Mouse (Mus musculus) midbrain, postnatal 0 days (tissue): ENCODE measurements at regions not wholly inside any gene's neighbourhood (a gene's known extent, or its start where the extent isn't known, plus 50 kb on each side); places are given as distances from the start of the nearest gene placed in this dataset.

Source experiments
- ATAC-seq: fragments of 200-750 bp; cut with Nextera tagmentation; 2 replicates; pipeline ENCODE4 v1.8.0; 2017; ENCODE audit warnings: moderate number of reproducible peaks, mild to moderate bottlenecking, moderate TSS enrichment, moderate library complexity; ENCODE audit not compliant: low FRiP score
- DNase-seq: peaks from one replicate; pipeline ENCODE4 v3.0.0-alpha.2; 2015; ENCODE audit warnings: low spot score
- H3K27ac ChIP-seq: fragments of 300-500 bp; sonication (generic); 2 replicates; pipeline ENCODE4 v1.5.1; 2014; ENCODE audit warnings: low read depth, mild to moderate bottlenecking, low read length, mixed read lengths
- H3K27me3 ChIP-seq: fragments of 300-500 bp; sonication (generic); 2 replicates; pipeline ENCODE4 v1.6.1; 2014; ENCODE audit warnings: low read length, control low read depth, mixed read lengths; ENCODE audit not compliant: insufficient read depth
- H3K36me3 ChIP-seq: fragments of 300-500 bp; sonication (generic); 2 replicates; pipeline ENCODE4 v1.6.1; 2014; ENCODE audit warnings: low read length, control low read depth, mixed read lengths; ENCODE audit not compliant: insufficient read depth
- H3K4me1 ChIP-seq: fragments of 300-500 bp; sonication (generic); 2 replicates; pipeline ENCODE4 v1.6.1; 2014; ENCODE audit warnings: mild to moderate bottlenecking, control low read depth, antibody characterized with exemption, low read length, mixed read lengths; ENCODE audit not compliant: insufficient read depth
- H3K4me2 ChIP-seq: fragments of 300-500 bp; sonication (generic); 2 replicates; pipeline ENCODE4 v1.6.1; 2014; ENCODE audit warnings: low read depth, mild to moderate bottlenecking, low read length, mixed read lengths; ENCODE audit not compliant: poor library complexity, severe bottlenecking
- H3K4me3 ChIP-seq: fragments of 300-500 bp; sonication (generic); 2 replicates; pipeline ENCODE4 v1.5.1; 2014; ENCODE audit warnings: low read depth, mild to moderate bottlenecking, low read length, moderate library complexity
- H3K9ac ChIP-seq: fragments of 300-500 bp; sonication (generic); replicated peaks from 2 replicates; pipeline ENCODE4 v1.6.1; 2014; ENCODE audit warnings: mild to moderate bottlenecking, low read length, moderate library complexity, mixed read lengths; ENCODE audit not compliant: poor library complexity, severe bottlenecking
- H3K9me3 ChIP-seq: fragments of 300-500 bp; sonication (generic); 2 replicates; pipeline ENCODE4 v1.6.1; 2016; ENCODE audit warnings: low read length, control low read depth
- CTCF ChIP-seq: IDR thresholded peaks from 2 replicates; pipeline ENCODE4 v1.5.1; 2016; ENCODE audit warnings: antibody characterized with exemption, mild to moderate bottlenecking
- WGBS: fragments of 180-500 bp; shearing (Covaris S2); extraction: QIAGEN DNeasy Blood & Tissue Kit; methylation state at CpG from one replicate; pipeline ENCODE4 v1.1.7; 2014; 5-methylcytosine and 5-hydroxymethylcytosine counted together

DNA sequence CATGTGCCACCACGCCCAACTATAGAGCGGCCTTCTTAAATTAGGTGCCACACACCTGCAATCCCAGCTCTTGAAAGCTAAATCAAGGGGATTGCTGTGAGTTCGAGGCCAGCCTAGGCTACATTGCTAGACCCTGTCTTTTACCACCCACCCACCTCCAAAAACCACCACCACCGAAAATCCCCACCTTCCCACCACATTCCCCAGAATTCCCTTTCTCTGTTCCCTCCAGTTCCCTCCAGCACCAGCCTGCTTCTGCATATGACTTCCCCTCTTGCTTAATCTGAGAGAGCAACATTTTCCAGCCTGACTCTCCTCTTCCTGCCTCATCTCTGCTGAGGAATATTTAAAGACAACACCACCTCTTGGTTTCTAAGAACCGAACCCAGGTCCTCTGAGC is 58.5 kb upstream of the Agps start:
- H3K9me3 ChIP-seq: no peaks in the 10 kb centered on the region
- H3K27me3 ChIP-seq: no peaks in the 10 kb centered on the region
- no peaks in the 10 kb centered on the region for H3K36me3 ChIP-seq
- H3K4me3 ChIP-seq: no peak overlapping the region
- no peak overlapping the region for H3K4me2 ChIP-seq
- no peak overlapping the region for H3K27ac ChIP-seq
- no peak for DNase-seq
- TF ChIP-seq CTCF: no peak
- 88% methylated on average over 5 of the region's 5 CpGs for WGBS
- no peak for ATAC-seq
- no peaks in the 10 kb centered on the region for H3K4me1 ChIP-seq
- no peak overlapping the region for H3K9ac ChIP-seq

- H3K9ac ChIP-seq: no peak overlapping the region
- TF ChIP-seq CTCF: no peak
- no peak overlapping the region for H3K4me2 ChIP-seq
- DNase-seq (no peak), ATAC-seq (no peak)
- whole genome bisulfite sequencing: 59% methylated on average over 11 of the region's 11 CpGs
- H3K4me1 ChIP-seq: no peaks in the 10 kb centered on the region
- no peaks in the 10 kb centered on the region for H3K27me3 ChIP-seq
- H3K27ac ChIP-seq: no peak overlapping the region
- no peak overlapping the region for H3K4me3 ChIP-seq
- no peaks in the 10 kb centered on the region for H3K9me3 ChIP-seq
- H3K36me3 ChIP-seq: no peaks in the 10 kb centered on the region
Observed at GRCm38 (mm10) chr2:75772251-75772956, 59.6 kb upstream of the Agps start.

DNA sequence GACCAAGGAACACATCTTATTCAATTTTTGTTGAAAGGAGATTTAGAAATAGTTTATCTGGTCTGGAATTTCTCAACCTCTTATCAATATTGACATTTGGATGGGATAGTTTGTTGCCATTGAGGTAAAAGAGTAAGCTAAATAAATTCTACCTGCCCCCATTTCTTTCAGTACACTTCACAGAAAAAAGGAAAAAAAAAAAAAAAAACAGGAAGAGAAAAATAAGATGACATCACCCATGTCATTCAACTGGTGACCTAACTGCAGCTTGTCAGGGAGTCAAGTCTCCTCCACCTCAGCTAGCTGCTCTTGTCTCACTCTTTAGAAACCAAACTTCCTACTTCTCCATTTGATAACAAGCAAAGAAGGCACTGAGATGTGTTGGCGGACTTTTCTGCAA is 61.3 kb upstream of the Agps start:
- no peak for ATAC-seq
- H3K9ac ChIP-seq: no peak overlapping the region
- H3K27ac ChIP-seq: no peak overlapping the region
- no peaks in the 10 kb centered on the region for H3K27me3 ChIP-seq
- DNase-seq: no peak
- H3K36me3 ChIP-seq: no peaks in the 10 kb centered on the region
- no peaks in the 10 kb centered on the region for H3K9me3 ChIP-seq
- WGBS: 91% methylated on average over 1 of the region's 1 CpGs
- no peak overlapping the region for H3K4me3 ChIP-seq
- TF ChIP-seq CTCF: no peak
- no peak overlapping the region for H3K4me2 ChIP-seq
- no peaks in the 10 kb centered on the region for H3K4me1 ChIP-seq

DNA sequence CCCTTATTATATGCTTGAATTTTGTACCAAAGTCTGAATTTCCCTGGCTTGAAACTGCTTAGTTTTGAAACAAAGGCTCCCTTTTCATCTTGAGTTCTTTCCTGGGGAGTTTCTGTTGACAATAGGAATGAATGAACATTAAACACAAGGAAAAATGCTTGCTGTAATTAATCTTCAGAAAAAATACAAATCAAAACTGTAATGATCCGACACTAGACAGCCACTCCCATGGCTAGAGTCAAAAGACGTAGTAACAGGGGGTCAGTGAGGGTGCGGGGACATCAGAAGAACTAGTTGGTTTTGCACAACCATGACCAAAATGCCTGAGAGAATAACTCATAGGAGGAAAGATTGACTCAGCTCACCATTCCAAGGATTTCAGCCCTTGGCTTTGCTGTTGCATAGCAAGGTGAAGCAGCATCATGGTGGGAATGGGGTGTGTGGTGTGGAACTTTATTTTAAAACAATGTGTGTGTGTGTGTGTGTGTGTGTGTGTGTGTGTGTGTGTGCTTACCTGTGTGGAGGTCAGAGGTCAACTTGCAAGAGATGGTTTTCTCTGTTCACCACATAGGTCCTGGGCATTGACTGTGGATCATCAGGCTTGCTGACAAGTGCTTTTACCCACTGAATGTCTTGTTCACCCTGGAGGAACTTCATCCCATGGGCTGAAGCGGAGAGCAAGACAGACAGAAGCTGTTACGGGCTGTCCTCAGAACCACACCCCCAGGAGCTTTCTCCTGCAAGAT is 63.2 kb upstream of the Agps start:
- H3K27me3 ChIP-seq: no peaks in the 10 kb centered on the region
- no peak overlapping the region for H3K9ac ChIP-seq
- no peak overlapping the region for H3K27ac ChIP-seq
- 72% methylated on average over 5 of the region's 5 CpGs for WGBS
- no peaks in the 10 kb centered on the region for H3K4me1 ChIP-seq
- H3K4me3 ChIP-seq: no peak overlapping the region
- DNase-seq (no peak), ATAC-seq (no peak)
- TF ChIP-seq CTCF: no peak
- H3K36me3 ChIP-seq: no peaks in the 10 kb centered on the region
- no peaks in the 10 kb centered on the region for H3K9me3 ChIP-seq
- no peak overlapping the region for H3K4me2 ChIP-seq

DNA sequence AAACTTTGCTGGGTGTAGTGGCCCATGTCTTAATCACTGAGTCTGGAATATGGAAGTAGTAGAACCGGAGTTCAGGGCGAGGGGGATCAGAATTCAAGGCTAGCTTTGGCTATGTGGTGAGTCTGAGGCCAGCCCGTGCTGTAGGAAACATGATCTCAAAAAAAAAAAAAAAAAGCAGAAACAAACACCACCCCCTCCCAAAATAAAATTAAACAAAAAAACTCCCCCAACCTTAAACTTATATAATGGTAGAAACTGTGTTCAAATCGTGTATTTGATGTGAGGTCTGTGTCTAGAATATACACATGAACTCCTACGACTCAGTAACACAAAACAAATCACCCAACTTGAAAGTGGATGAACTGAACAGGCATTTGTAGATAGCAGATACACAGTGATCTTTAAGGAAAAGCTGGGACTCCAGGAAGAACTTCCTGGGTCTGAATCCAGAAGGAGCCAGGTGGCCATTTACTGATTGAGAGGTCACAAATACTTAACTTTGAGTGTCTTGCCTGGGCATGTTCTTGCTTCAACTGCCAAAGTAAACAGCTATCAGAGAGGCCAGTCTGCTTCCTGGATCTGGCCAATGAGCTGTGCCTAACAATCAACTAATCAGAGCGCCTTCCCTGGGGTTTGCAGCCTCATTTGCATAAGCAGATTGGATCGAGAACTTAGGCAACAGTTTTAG is 63.6 kb upstream of the Nfe2l2 start:
- Histone ChIP-seq H3K4me2 (no peak overlapping the region), H3K4me1 (no peaks in the 10 kb centered on the region), H3K27ac (no peak overlapping the region), H3K9ac (no peak overlapping the region), H3K36me3 (no peaks in the 10 kb centered on the region), H3K27me3 (no peaks in the 10 kb centered on the region), H3K9me3 (no peaks in the 10 kb centered on the region), H3K4me3 (no peak overlapping the region)
- no peak for TF ChIP-seq CTCF
- no peak for ATAC-seq
- 52% methylated on average over 7 of the region's 7 CpGs for WGBS
- peak; percentile 64 for DNase-seq

DNA sequence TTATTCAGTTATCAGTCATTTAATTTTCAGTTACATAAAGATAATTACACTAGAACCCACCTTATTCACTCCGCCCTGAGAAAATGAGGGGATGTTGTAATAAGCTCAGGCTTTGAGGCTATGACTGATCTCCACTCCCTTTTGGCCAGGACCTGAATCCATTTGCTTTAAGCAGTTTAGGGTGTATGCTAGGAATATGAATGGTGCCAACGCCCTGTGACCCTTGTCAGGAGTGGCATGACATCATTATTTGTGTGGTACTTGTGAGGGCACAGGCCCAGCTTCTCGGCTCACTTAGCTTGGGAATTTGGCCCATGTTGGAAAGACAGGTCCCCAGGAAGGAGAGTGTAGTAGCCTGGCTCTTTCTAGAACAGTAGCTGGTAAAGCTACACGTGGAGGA is 61.0 kb upstream of the Nfe2l2 start:
- Histone ChIP-seq H3K27me3 (no peaks in the 10 kb centered on the region), H3K9me3 (no peaks in the 10 kb centered on the region), H3K4me3 (no peak overlapping the region), H3K4me2 (no peak overlapping the region), H3K9ac (no peak overlapping the region), H3K36me3 (no peaks in the 10 kb centered on the region), H3K4me1 (no peaks in the 10 kb centered on the region), H3K27ac (no peak overlapping the region)
- TF ChIP-seq CTCF: no peak
- DNase-seq (no peak), ATAC-seq (no peak)
- WGBS: 84% methylated on average over 4 of the region's 4 CpGs
